ENCODE assay signal across 33 mouse cellular contexts in the genomic region with DNA sequence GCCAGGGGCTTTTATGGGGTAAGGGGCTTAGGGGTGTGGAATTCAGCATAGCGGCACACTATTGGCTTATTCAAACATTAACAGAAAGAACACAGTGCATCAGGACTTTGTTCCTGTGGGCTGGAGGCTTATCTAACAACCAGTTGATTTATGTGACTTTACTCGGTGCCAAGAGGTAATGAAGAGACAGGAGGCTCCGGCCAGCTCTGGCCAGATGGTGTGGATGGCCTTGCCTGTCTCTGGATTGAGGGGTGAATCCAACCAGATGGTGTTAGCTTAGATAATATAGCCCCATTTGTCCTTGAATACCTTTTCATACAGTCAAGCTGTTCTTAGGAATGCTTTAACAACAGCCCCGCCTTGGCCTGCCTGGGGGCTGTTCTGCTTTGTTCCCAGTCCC. TPM values are rescaled to one million over a fixed set of nuclear protein-coding genes. Genes with fewer than 3 reads are reported as not detected.
"Had no signal": no experiment of that assay in that cellular context is flagged by ENCODE, and none has a peak within 500 bp of the region (broad histone marks: within the 10 kb centered on the region; RNA-seq: fewer than 3 reads in every experiment).

No protein-coding gene starts in this region.

RNA-seq across cellular contexts. Expression of gene Vmn1r53, which starts 7.9 kb away (rescaled TPM):
- total RNA-seq: common myeloid progenitor, adult 5-6 weeks; forebrain, postnatal 0 days; gastrocnemius, adult 18-20 months; gastrocnemius, adult 2 months; gastrocnemius, adult 8-10 months; gastrocnemius, postnatal 10 days; gastrocnemius, postnatal 14 days; gastrocnemius, postnatal 25 days; gastrocnemius, postnatal 36 days; gastrocnemius, postnatal 4 days; granulocyte monocyte progenitor cell, adult 5-6 weeks; heart, adult 18-20 months; heart, adult 2 months; heart, adult 8-10 months had no signal
- polyA plus RNA-seq: cortical plate, adult 2 months; embryonic facial prominence, embryonic 10.5 days; embryonic facial prominence, embryonic 11.5 days; embryonic facial prominence, embryonic 12.5 days; embryonic facial prominence, embryonic 13.5 days; embryonic facial prominence, embryonic 14.5 days; embryonic facial prominence, embryonic 15.5 days; erythroblast, embryonic 14.5 days; forebrain, embryonic 10.5 days; forebrain, embryonic 11.5 days; forebrain, embryonic 12.5 days; forebrain, embryonic 13.5 days; forebrain, embryonic 14.5 days; forebrain, embryonic 15.5 days; forebrain, embryonic 16.5 days; forebrain, postnatal 0 days; frontal cortex, adult 2 months; gonadal fat pad, adult 2 months; heart, adult 2 months; heart, embryonic 10.5 days; heart, embryonic 11.5 days had no signal

RNA-seq across cellular contexts. Expression of gene Vmn1r54, which starts 14.0 kb away (rescaled TPM):
- total RNA-seq: common myeloid progenitor, adult 5-6 weeks; forebrain, postnatal 0 days; gastrocnemius, adult 18-20 months; gastrocnemius, adult 2 months; gastrocnemius, adult 8-10 months; gastrocnemius, postnatal 10 days; gastrocnemius, postnatal 14 days; gastrocnemius, postnatal 25 days; gastrocnemius, postnatal 36 days; gastrocnemius, postnatal 4 days; granulocyte monocyte progenitor cell, adult 5-6 weeks; heart, adult 18-20 months; heart, adult 2 months; heart, adult 8-10 months had no signal
- polyA plus RNA-seq: cortical plate, adult 2 months; embryonic facial prominence, embryonic 10.5 days; embryonic facial prominence, embryonic 11.5 days; embryonic facial prominence, embryonic 12.5 days; embryonic facial prominence, embryonic 13.5 days; embryonic facial prominence, embryonic 14.5 days; embryonic facial prominence, embryonic 15.5 days; erythroblast, embryonic 14.5 days; forebrain, embryonic 10.5 days; forebrain, embryonic 11.5 days; forebrain, embryonic 12.5 days; forebrain, embryonic 13.5 days; forebrain, embryonic 14.5 days; forebrain, embryonic 15.5 days; forebrain, embryonic 16.5 days; forebrain, postnatal 0 days; frontal cortex, adult 2 months; gonadal fat pad, adult 2 months; heart, adult 2 months; heart, embryonic 10.5 days; heart, embryonic 11.5 days had no signal

RNA-seq across cellular contexts. Expression of gene V1ra8, which starts 29.5 kb away (rescaled TPM):
- total RNA-seq: common myeloid progenitor, adult 5-6 weeks; forebrain, postnatal 0 days; gastrocnemius, adult 18-20 months; gastrocnemius, adult 2 months; gastrocnemius, adult 8-10 months; gastrocnemius, postnatal 10 days; gastrocnemius, postnatal 14 days; gastrocnemius, postnatal 25 days; gastrocnemius, postnatal 36 days; gastrocnemius, postnatal 4 days; granulocyte monocyte progenitor cell, adult 5-6 weeks; heart, adult 18-20 months; heart, adult 2 months; heart, adult 8-10 months had no signal
- polyA plus RNA-seq: cortical plate, adult 2 months; embryonic facial prominence, embryonic 10.5 days; embryonic facial prominence, embryonic 11.5 days; embryonic facial prominence, embryonic 12.5 days; embryonic facial prominence, embryonic 13.5 days; embryonic facial prominence, embryonic 14.5 days; embryonic facial prominence, embryonic 15.5 days; erythroblast, embryonic 14.5 days; forebrain, embryonic 10.5 days; forebrain, embryonic 11.5 days; forebrain, embryonic 12.5 days; forebrain, embryonic 13.5 days; forebrain, embryonic 14.5 days; forebrain, embryonic 15.5 days; forebrain, embryonic 16.5 days; forebrain, postnatal 0 days; frontal cortex, adult 2 months; gonadal fat pad, adult 2 months; heart, adult 2 months; heart, embryonic 10.5 days; heart, embryonic 11.5 days had no signal

RNA-seq across cellular contexts. Expression of gene Vmn1r52, which starts 57.5 kb away (rescaled TPM):
- total RNA-seq: common myeloid progenitor, adult 5-6 weeks; forebrain, postnatal 0 days; gastrocnemius, adult 18-20 months; gastrocnemius, adult 2 months; gastrocnemius, adult 8-10 months; gastrocnemius, postnatal 10 days; gastrocnemius, postnatal 14 days; gastrocnemius, postnatal 25 days; gastrocnemius, postnatal 36 days; gastrocnemius, postnatal 4 days; granulocyte monocyte progenitor cell, adult 5-6 weeks; heart, adult 18-20 months; heart, adult 2 months; heart, adult 8-10 months had no signal
- polyA plus RNA-seq: cortical plate, adult 2 months; embryonic facial prominence, embryonic 10.5 days; embryonic facial prominence, embryonic 11.5 days; embryonic facial prominence, embryonic 12.5 days; embryonic facial prominence, embryonic 13.5 days; embryonic facial prominence, embryonic 14.5 days; embryonic facial prominence, embryonic 15.5 days; erythroblast, embryonic 14.5 days; forebrain, embryonic 10.5 days; forebrain, embryonic 11.5 days; forebrain, embryonic 12.5 days; forebrain, embryonic 13.5 days; forebrain, embryonic 14.5 days; forebrain, embryonic 15.5 days; forebrain, embryonic 16.5 days; forebrain, postnatal 0 days; frontal cortex, adult 2 months; gonadal fat pad, adult 2 months; heart, adult 2 months; heart, embryonic 10.5 days; heart, embryonic 11.5 days had no signal
